Mouse (Mus musculus) G1E-ER4 (cell line): Measurements from ENCODE around the gene Nup35. TPM values are rescaled to one million over a fixed set of nuclear protein-coding genes. Genes with fewer than 3 reads are reported as not detected.

Experiments used
- GATA1 ChIP-seq: IDR thresholded peaks from one replicate; pipeline ENCODE4 v1.8.0; 2012; ENCODE audit warnings: low read length, inconsistent platforms
- polyA plus RNA-seq: library from polyadenylated mRNA; stranded (reverse); fragments of >175 nt; gene quantifications from 2 replicates; pipeline ENCODE4 v1.2.3, GENCODE M21; 2012

Gene Nup35
- polyA plus RNA-seq, 1 experiment, result 2.4 TPM

GRCm38 (mm10) chr2:80684396-80685071 is 67.5 kb downstream of the Nup35 start:
- no peak for TF ChIP-seq GATA1

- no peak for TF ChIP-seq GATA1
Measured at GRCm38 (mm10) chr2:80688261-80688660, 71.2 kb downstream of the Nup35 start.

- TF ChIP-seq GATA1, result no peak
Measured at GRCm38 (mm10) chr2:80707429-80707828, 90.4 kb downstream of the Nup35 start.

Other genes starting within 250 kb of the Nup35 start
- gene Frzb, start 169.6 kb upstream of the Nup35 start, polyA plus RNA-seq, result not detected in 2 replicates
- gene Nckap1, start 35.9 kb upstream of the Nup35 start, polyA plus RNA-seq, result 14.0 and 17.9 TPM in 2 replicates
- 0.29 and 0.48 TPM in 2 replicates for gene Dusp19, start 191 bp upstream of the Nup35 start, polyA plus RNA-seq